Mouse (Mus musculus): ENCODE results near the gene Kif3a.
"Not testable (repeated sequence)": the region's sequence is repeated elsewhere in the genome, so short reads cannot be mapped to it uniquely, and the experiment has no call there.

Gene Kif3a

GRCm38 (mm10) chr11:53546271-53546670, 20.9 kb upstream of the Kif3a start:
- no peak for DNase-seq

- DNase-seq, result no peak
Observed at GRCm38 (mm10) chr11:53547566-53547965, 19.6 kb upstream of the Kif3a start.

GRCm38 (mm10) chr11:53548036-53548605, 19.1 kb upstream of the Kif3a start:
- DNase-seq, result no peak

GRCm38 (mm10) chr11:53550714-53551113, 16.5 kb upstream of the Kif3a start:
- no peak for DNase-seq

GRCm38 (mm10) chr11:53551754-53552153, 15.4 kb upstream of the Kif3a start:
- DNase-seq, result no peak

GRCm38 (mm10) chr11:53556529-53556928, 10.7 kb upstream of the Kif3a start:
- not testable (repeated sequence) for DNase-seq

- not testable (repeated sequence) for DNase-seq
Observed at GRCm38 (mm10) chr11:53557992-53558391, 9.2 kb upstream of the Kif3a start.

GRCm38 (mm10) chr11:53559980-53560379, 7.2 kb upstream of the Kif3a start:
- not testable (repeated sequence) for DNase-seq

GRCm38 (mm10) chr11:53561986-53562385, 5.2 kb upstream of the Kif3a start:
- no peak for DNase-seq

- DNase-seq, result no peak
Observed at GRCm38 (mm10) chr11:53566646-53567045, 533 bp upstream of the Kif3a start.

- DNase-seq, result no peak
Observed at GRCm38 (mm10) chr11:53580562-53580961, 13.4 kb downstream of the Kif3a start.

- DNase-seq, result no peak
Observed at GRCm38 (mm10) chr11:53583151-53583550, 16.0 kb downstream of the Kif3a start.

GRCm38 (mm10) chr11:53584849-53585248, 17.7 kb downstream of the Kif3a start:
- no peak for DNase-seq

GRCm38 (mm10) chr11:53585510-53585909, 18.3 kb downstream of the Kif3a start:
- DNase-seq, result no peak

GRCm38 (mm10) chr11:53588279-53588678, 21.1 kb downstream of the Kif3a start:
- DNase-seq, result no peak

- peak; percentile 25 for DNase-seq
Observed at GRCm38 (mm10) chr11:53590368-53590768, 23.2 kb downstream of the Kif3a start.

GRCm38 (mm10) chr11:53591116-53591515, 23.9 kb downstream of the Kif3a start:
- DNase-seq, result no peak

- no peak for DNase-seq
Observed at GRCm38 (mm10) chr11:53604983-53605382, 37.8 kb downstream of the Kif3a start.

GRCm38 (mm10) chr11:53605609-53606008, 38.4 kb downstream of the Kif3a start:
- no peak for DNase-seq

- DNase-seq, result no peak
Observed at GRCm38 (mm10) chr11:53609231-53609630, 42.1 kb downstream of the Kif3a start.

GRCm38 (mm10) chr11:53609672-53610071, 42.5 kb downstream of the Kif3a start:
- DNase-seq, result no peak

GRCm38 (mm10) chr11:53615172-53615571, 48.0 kb downstream of the Kif3a start:
- DNase-seq, result no peak

- no peak for DNase-seq
Observed at GRCm38 (mm10) chr11:53615575-53615974, 48.4 kb downstream of the Kif3a start.

GRCm38 (mm10) chr11:53616748-53617558, 49.8 kb downstream of the Kif3a start:
- DNase-seq, result no peak

Data from cerebellum, adult 8-10 months (tissue).